Mouse (Mus musculus): Measurements from ENCODE around the gene Gm3183.
"Not testable (repeated sequence)": the region's sequence is repeated elsewhere in the genome, so short reads cannot be mapped to it uniquely, and the experiment has no call there.

Gene Gm3183

DNA sequence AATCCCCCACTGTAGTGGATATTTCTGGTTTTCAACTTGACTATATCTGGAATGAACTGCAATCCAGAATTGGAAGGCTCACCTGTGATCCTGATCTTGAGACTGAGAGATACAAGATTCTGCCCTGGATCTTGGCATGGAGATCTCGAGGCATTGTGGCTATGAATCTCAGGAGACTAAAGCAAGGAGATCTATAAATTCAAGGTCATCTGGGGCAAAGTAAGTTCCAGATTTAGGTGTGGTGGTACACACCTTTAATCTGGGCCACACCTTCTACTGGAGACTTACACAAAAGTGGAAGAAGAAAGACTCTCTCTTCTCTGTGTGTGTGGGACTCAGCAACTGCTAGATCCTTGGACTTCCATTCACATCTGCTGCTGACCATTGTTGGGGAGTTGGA is at the start of gene Gm3183:
Gm3183 (plus strand) TSS at position 301 of the 400 bp plus-strand sequence.
- DNase-seq (ENCODE audit: low spot score) = not testable (repeated sequence)

Measured in urinary bladder, postnatal 14 days (tissue).